Mouse (Mus musculus) left cerebral cortex, adult 18-20 months (tissue): ENCODE data around the gene Lsg1. TPM values are rescaled to one million over a fixed set of nuclear protein-coding genes. Genes with fewer than 3 reads are reported as not detected.

Experiments
- DNase-seq, 2 experiments: peaks; one replicate each; pipeline ENCODE4 v3.0.0; 2021 to 2022; ENCODE audit warnings: low spot score in 2 of 2, mixed read lengths in 1 of 2
- long read RNA-seq, 2 experiments: library from polyadenylated mRNA; stranded (forward); transcript quantifications; one replicate each; pipeline ENCODE4 v2.0.0; 2021
- total RNA-seq, 2 experiments: library from RNA; stranded (reverse); gene quantifications; 2 replicates each; pipeline ENCODE4 v1.2.3; 2021

The Lsg1 gene
- 10 to 100 TPM; 18.3 to 21.1 TPM for total RNA-seq
- long read RNA-seq, experiment 1, transcript Lsg1-201 (14 exons, 3,180 nt): major isoform, 21 of 26 reads
- long read RNA-seq, experiment 1, partial matches to known transcripts: 5 of 26 reads
- long read RNA-seq, experiment 1, other reads (novel, unspliced or antisense): 0 of 26 reads
- long read RNA-seq, experiment 2, transcript Lsg1-201 (14 exons, 3,180 nt): major isoform, 10 of 15 reads
- long read RNA-seq, experiment 2, partial matches to known transcripts: 4 of 15 reads
- long read RNA-seq, experiment 2, other reads (novel, unspliced or antisense): 1 of 15 reads

GRCm38 (mm10) chr16:30587494-30588327 is at the start of gene Lsg1:
Gene Lsg1, minus strand, starts transcription at chr16:30587592.
- DNase-seq: peak; percentile 83 to 84

GRCm38 (mm10) chr16:30633906-30634746 is 46.7 kb upstream of the Lsg1 start:
- DNase-seq: no peak

- no peak for DNase-seq
Observed at GRCm38 (mm10) chr16:30629509-30629908, 42.1 kb upstream of the Lsg1 start.

GRCm38 (mm10) chr16:30628401-30628800 is 41.0 kb upstream of the Lsg1 start:
- no peak for DNase-seq

GRCm38 (mm10) chr16:30627586-30628337 is 40.4 kb upstream of the Lsg1 start:
- DNase-seq: no peak

GRCm38 (mm10) chr16:30624640-30625039 is 37.2 kb upstream of the Lsg1 start:
- DNase-seq: no peak

- DNase-seq: no peak
Observed at GRCm38 (mm10) chr16:30623645-30624044, 36.3 kb upstream of the Lsg1 start.

- DNase-seq: no peak
Observed at GRCm38 (mm10) chr16:30616281-30616680, 28.9 kb upstream of the Lsg1 start.

- DNase-seq: no peak
Observed at GRCm38 (mm10) chr16:30614705-30615317, 27.4 kb upstream of the Lsg1 start.

GRCm38 (mm10) chr16:30614122-30614521 is 26.7 kb upstream of the Lsg1 start:
- DNase-seq: no peak

GRCm38 (mm10) chr16:30613122-30613521 is 25.7 kb upstream of the Lsg1 start:
- no peak for DNase-seq

- no peak for DNase-seq
Observed at GRCm38 (mm10) chr16:30611331-30611730, 23.9 kb upstream of the Lsg1 start.

- DNase-seq: no peak
Observed at GRCm38 (mm10) chr16:30607868-30608267, 20.5 kb upstream of the Lsg1 start.

GRCm38 (mm10) chr16:30605528-30605927 is 18.1 kb upstream of the Lsg1 start:
- no peak for DNase-seq

GRCm38 (mm10) chr16:30604807-30605137 is 17.4 kb upstream of the Lsg1 start:
- DNase-seq: no peak

- no peak for DNase-seq
Observed at GRCm38 (mm10) chr16:30604061-30604806, 16.8 kb upstream of the Lsg1 start.

GRCm38 (mm10) chr16:30603531-30603842 is 16.1 kb upstream of the Lsg1 start:
- DNase-seq: no peak

GRCm38 (mm10) chr16:30602684-30603530 is 15.5 kb upstream of the Lsg1 start:
- DNase-seq: no peak

- DNase-seq: no peak
Observed at GRCm38 (mm10) chr16:30601946-30602345, 14.6 kb upstream of the Lsg1 start.
